9 mouse cellular contexts compared by ENCODE assay signal in genomic region chr4:45279981-45280548, GRCm38 (mm10). TPM values are rescaled to one million over a fixed set of nuclear protein-coding genes. Genes with fewer than 3 reads are reported as not detected.
A peak's percentile ranks its signal among the peaks of the same experiment; 100 is the strongest.
DNase-seq lines count a peak whose midpoint lies in the region; ATAC-seq lines count a peak whose summit lies in the region.
"Had no signal": no experiment of that assay in that cellular context is flagged by ENCODE, and none has a peak within 500 bp of the region (broad histone marks: within the 10 kb centered on the region; RNA-seq: fewer than 3 reads in every experiment).

No protein-coding gene starts in this region.

- peak; percentile 80 for DNase-seq in NIH3T3 (ENCODE audit: low read depth)
- DNase-seq in forebrain, embryonic 14.5 days (ENCODE audit: low spot score), result peak; percentile 84
- peak; percentile 70 to 76 for DNase-seq in layer of hippocampus, postnatal 10 days (ENCODE audit: low spot score in 2 of 2)
- peak; percentile 84 for DNase-seq in lung, postnatal 36 days
- peak; percentile 86 for DNase-seq in retina, postnatal 1 day

- H3K4me2 ChIP-seq in forebrain, embryonic 14.5 days (ENCODE audit: low read length), result no peak overlapping the region
- no peak overlapping the region for H3K4me2 ChIP-seq in hindbrain, embryonic 15.5 days
- H3K4me2 ChIP-seq: heart, embryonic 13.5 days had no signal

- H3K36me3 ChIP-seq in forebrain, embryonic 14.5 days (ENCODE audit: control insufficient read depth, insufficient read depth, low read length), result no peaks in the 10 kb centered on the region
- no peaks in the 10 kb centered on the region for H3K36me3 ChIP-seq in hindbrain, embryonic 15.5 days
- H3K36me3 ChIP-seq: heart, embryonic 13.5 days had no signal

- WGBS in forebrain, embryonic 14.5 days, result 17% methylated on average over 4 of the region's 4 CpGs
- 17% methylated on average over 4 of the region's 4 CpGs for WGBS in hindbrain, embryonic 15.5 days

- no peaks in the 10 kb centered on the region for H3K4me1 ChIP-seq in forebrain, embryonic 14.5 days (ENCODE audit: control insufficient read depth, insufficient read depth, low read length)
- H3K4me1 ChIP-seq in hindbrain, embryonic 15.5 days (replicated peaks), result no peaks in the 10 kb centered on the region
- H3K4me1 ChIP-seq: heart, embryonic 13.5 days had no signal

- ATAC-seq in cerebellum, adult (ENCODE audit: insufficient number of reproducible peaks, low FRiP score, low TSS enrichment), result peak; percentile 60
- ATAC-seq in forebrain, embryonic 14.5 days, result peak; percentile 62
- ATAC-seq in hindbrain, embryonic 15.5 days (ENCODE audit: low FRiP score, low read depth), result peak; percentile 75; the same call in 1 of the 2 replicates
- ATAC-seq in erythroid progenitor cell, adult 5-6 weeks (replicated peaks; ENCODE audit: low FRiP score, poor library complexity, severe bottlenecking), result no peak

- no peaks in the 10 kb centered on the region for H3K9me3 ChIP-seq in forebrain, embryonic 14.5 days (replicated peaks; ENCODE audit: control insufficient read depth, low read length)
- no peaks in the 10 kb centered on the region for H3K9me3 ChIP-seq in hindbrain, embryonic 15.5 days
- H3K9me3 ChIP-seq: heart, embryonic 13.5 days had no signal

- H3K9ac ChIP-seq in forebrain, embryonic 14.5 days (ENCODE audit: low read length), result no peak overlapping the region
- H3K9ac ChIP-seq in hindbrain, embryonic 15.5 days, result no peak overlapping the region
- H3K9ac ChIP-seq: heart, embryonic 13.5 days had no signal

- H3K27ac ChIP-seq in forebrain, embryonic 14.5 days (ENCODE audit: low read depth, low read length), result no peak overlapping the region
- no peak overlapping the region for H3K27ac ChIP-seq in hindbrain, embryonic 15.5 days (replicated peaks)
- H3K27ac ChIP-seq: heart, embryonic 13.5 days had no signal

- H3K4me3 ChIP-seq in forebrain, embryonic 14.5 days (ENCODE audit: low read depth, low read length), result no peak overlapping the region
- H3K4me3 ChIP-seq in hindbrain, embryonic 15.5 days, result no peak overlapping the region
- H3K4me3 ChIP-seq: heart, embryonic 13.5 days had no signal

- no peaks in the 10 kb centered on the region for H3K27me3 ChIP-seq in forebrain, embryonic 14.5 days (replicated peaks; ENCODE audit: control insufficient read depth, insufficient read depth, low read length)
- H3K27me3 ChIP-seq in hindbrain, embryonic 15.5 days, result no peaks in the 10 kb centered on the region
- H3K27me3 ChIP-seq: heart, embryonic 13.5 days had no signal

RNA-seq across cellular contexts. Expression of gene Trmt10b, which starts 16.9 kb away (rescaled TPM):
- 23.9 and 25.6 TPM in 2 replicates for polyA plus RNA-seq in forebrain, embryonic 14.5 days (2014; fragmentation: Nextera tagmentation; extraction: Ambion mirVana)
- 22.9 and 23.3 TPM in 2 replicates for polyA plus RNA-seq in hindbrain, embryonic 15.5 days (2015; fragmentation: Nextera tagmentation; extraction: Ambion mirVana)
- 10 to 100 TPM; 13.3 to 14.4 TPM for total RNA-seq in layer of hippocampus, postnatal 10 days (2021)
- total RNA-seq in erythroid progenitor cell, adult 5-6 weeks (2015; ENCODE audit: low replicate concordance), result 11.7 TPM in 1 of 2 replicates, not detected in the other
- 0.23 and 3.3 TPM in 2 replicates for total RNA-seq in erythroid progenitor cell, adult 5-6 weeks (2017; ENCODE audit: low replicate concordance)
